Comparison of ENCODE assay signal across 8 mouse cellular contexts in the genomic region with DNA sequence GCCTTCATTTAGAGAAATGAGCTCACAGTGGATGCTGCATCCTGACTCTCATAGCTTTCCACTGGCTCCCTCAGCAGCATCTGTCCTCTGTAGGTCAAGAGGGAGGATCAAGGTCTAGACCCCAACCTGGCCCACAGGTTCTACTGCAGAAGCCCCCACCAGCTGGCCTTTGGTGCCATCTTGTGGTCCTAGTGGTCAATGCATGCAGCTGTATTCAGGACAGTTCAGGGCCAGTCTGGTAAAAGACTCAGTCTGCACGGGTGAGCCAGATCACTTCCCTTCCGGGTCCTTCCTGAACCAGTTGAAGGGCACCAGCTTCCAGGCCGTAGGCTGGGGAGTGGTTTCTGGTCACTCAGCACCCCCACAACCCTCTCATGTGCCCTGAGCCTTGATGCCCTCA. TPM values are rescaled to one million over a fixed set of nuclear protein-coding genes. Genes with fewer than 3 reads are reported as not detected.
DNase-seq lines count a peak whose midpoint lies in the region; ATAC-seq and TF ChIP-seq lines count a peak whose summit lies in the region.

No protein-coding gene starts in this region.

- peak; percentile 41 to 78 for DNase-seq in heart, adult 18-20 months
- peak; percentile 11 for DNase-seq in c-Kit-positive CD71-positive TER-119-positive erythroid progenitor cells, embryonic 14.5 days (ENCODE audit: low spot score)
- DNase-seq in frontal cortex, postnatal 25 days (ENCODE audit: low spot score in 2 of 2): peak; percentile 64 to 65
- peak; percentile 66 for DNase-seq in kidney, adult 18-20 months
- peak; percentile 59 to 61 for DNase-seq in left cerebral cortex, postnatal 36 days (ENCODE audit: low spot score in 2 of 2)

- no peak overlapping the region for H3K27ac ChIP-seq in heart, embryonic 12.5 days (ENCODE audit: poor library complexity, severe bottlenecking)
- no peak overlapping the region for H3K27ac ChIP-seq in testis, adult 2 months (ENCODE audit: control insufficient read depth, insufficient read depth, low read depth, low read length)

- no peak for ATAC-seq in heart, embryonic 12.5 days (ENCODE audit: insufficient number of reproducible peaks, low FRiP score)
- peak; percentile 51; the same call in 1 of the 2 replicates for ATAC-seq in monocyte, adult 5-6 weeks (replicated peaks; ENCODE audit: insufficient number of reproducible peaks, low FRiP score, low TSS enrichment, poor library complexity, severe bottlenecking)

- peaks cover 20% of the 10 kb centered on the region for H3K27me3 ChIP-seq in heart, embryonic 12.5 days (replicated peaks)
- no peaks in the 10 kb centered on the region for H3K27me3 ChIP-seq in testis, adult 2 months (ENCODE audit: control insufficient read depth, insufficient read depth, low read length)

- H3K9ac ChIP-seq in heart, embryonic 12.5 days: no peak overlapping the region

- peak; percentile 71; the same call in 1 of the 2 replicates for TF ChIP-seq CTCF in testis, adult 2 months (IDR thresholded peaks at IDR 0.05; ENCODE audit: control insufficient read depth, insufficient read depth, insufficient replicate concordance, low read depth, low read length)

- H3K9me3 ChIP-seq in heart, embryonic 12.5 days (replicated peaks): no peaks in the 10 kb centered on the region

- intact Hi-C loops in left cerebral cortex, postnatal 36 days (cut with DNase I): loop anchor here (1.0 to 5.0 kb wide), 3 partner anchors 31 to 191 kb away; no protein-coding TSS in a partner anchor

- H3K4me2 ChIP-seq in heart, embryonic 12.5 days: no peak overlapping the region

- H3K4me1 ChIP-seq in heart, embryonic 12.5 days (replicated peaks): no peaks in the 10 kb centered on the region
- H3K4me1 ChIP-seq in testis, adult 2 months (ENCODE audit: control insufficient read depth, insufficient read depth, low read length): no peaks in the 10 kb centered on the region

- no peaks in the 10 kb centered on the region for H3K36me3 ChIP-seq in heart, embryonic 12.5 days
- no peaks in the 10 kb centered on the region for H3K36me3 ChIP-seq in testis, adult 2 months (ENCODE audit: control insufficient read depth, insufficient read depth, low read length)

- H3K4me3 ChIP-seq in heart, embryonic 12.5 days: no peak overlapping the region
- no peak overlapping the region for H3K4me3 ChIP-seq in testis, adult 2 months (ENCODE audit: control insufficient read depth, low read depth, low read length)

- TF ChIP-seq POLR2A in testis, adult 2 months (IDR thresholded peaks at IDR 0.05; ENCODE audit: control insufficient read depth, low read depth, low read length): no peak

- WGBS in heart, embryonic 12.5 days: 17% methylated on average over 3 of the region's 3 CpGs

RNA-seq across cellular contexts. Expression of a gene that starts 10.7 kb away (rescaled TPM):
- total RNA-seq in heart, adult 18-20 months (2021): not detected
- 0.63 and 0.67 TPM in 2 replicates for polyA plus RNA-seq in heart, embryonic 12.5 days (2016; fragmentation: Nextera tagmentation; extraction: Ambion mirVana)
- total RNA-seq in left cerebral cortex, postnatal 36 days (2021): under 1 TPM; 0.12 to 0.16 TPM
- not detected in 3 replicates for total RNA-seq in monocyte, adult 5-6 weeks (2017)
- 0.04 and 0.05 TPM in 2 replicates for polyA plus RNA-seq in testis, adult 2 months (2012; rRNA removed)

RNA-seq across cellular contexts. Expression of a gene that starts 53.4 kb away (rescaled TPM):
- total RNA-seq in heart, adult 18-20 months (2021): under 1 TPM in 1 of 2 experiments, not detected in 1; 0.67 TPM
- 0.45 and 0.54 TPM in 2 replicates for polyA plus RNA-seq in heart, embryonic 12.5 days (2016; fragmentation: Nextera tagmentation; extraction: Ambion mirVana)
- total RNA-seq in left cerebral cortex, postnatal 36 days (2021): 1 to 10 TPM; 1.8 to 3.5 TPM
- not detected in 3 replicates for total RNA-seq in monocyte, adult 5-6 weeks (2017)
- polyA plus RNA-seq in testis, adult 2 months (2012; rRNA removed): 341 and 400 TPM in 2 replicates

Comparison
In these comparisons a context has a peak if more than half of its experiments do, and no peak if none do; other contexts are left out.
1. DNase-seq: peak in every context shown above with its lines; median percentile 66 in kidney, adult 18-20 months; 64 in frontal cortex, postnatal 25 days; 60 in left cerebral cortex, postnatal 36 days; 60 in heart, adult 18-20 months; 11 in c-Kit-positive CD71-positive TER-119-positive erythroid progenitor cells, embryonic 14.5 days.